Mouse (Mus musculus) layer of hippocampus, postnatal 14 days (tissue): ENCODE results near the gene Banp. TPM values are rescaled to one million over a fixed set of nuclear protein-coding genes. Genes with fewer than 3 reads are reported as not detected.

Experiments
- DNase-seq, 2 experiments: peaks; one replicate each; pipeline ENCODE4 v3.0.0; 2021 to 2022; ENCODE audit warnings: low spot score in 2 of 2, mixed read lengths in 1 of 2
- long read RNA-seq, 2 experiments: library from polyadenylated mRNA; stranded (forward); transcript quantifications; one replicate each; pipeline ENCODE4 v2.0.0; 2021
- total RNA-seq, 2 experiments: library from RNA; stranded (reverse); gene quantifications; 2 replicates each; pipeline ENCODE4 v1.2.3; 2021

The Banp gene
- 10 to 100 TPM; 27.1 to 43.0 TPM for total RNA-seq
- long read RNA-seq, experiment 1, partial matches to known transcripts = 7 of 19 reads
- long read RNA-seq, experiment 1, other reads (novel, unspliced or antisense) = 11 of 19 reads
- long read RNA-seq, experiment 2, full-length matches to known transcripts = 8 of 63 reads
- long read RNA-seq, experiment 2, partial matches to known transcripts = 28 of 63 reads
- long read RNA-seq, experiment 2, other reads (novel, unspliced or antisense) = 27 of 63 reads

DNA sequence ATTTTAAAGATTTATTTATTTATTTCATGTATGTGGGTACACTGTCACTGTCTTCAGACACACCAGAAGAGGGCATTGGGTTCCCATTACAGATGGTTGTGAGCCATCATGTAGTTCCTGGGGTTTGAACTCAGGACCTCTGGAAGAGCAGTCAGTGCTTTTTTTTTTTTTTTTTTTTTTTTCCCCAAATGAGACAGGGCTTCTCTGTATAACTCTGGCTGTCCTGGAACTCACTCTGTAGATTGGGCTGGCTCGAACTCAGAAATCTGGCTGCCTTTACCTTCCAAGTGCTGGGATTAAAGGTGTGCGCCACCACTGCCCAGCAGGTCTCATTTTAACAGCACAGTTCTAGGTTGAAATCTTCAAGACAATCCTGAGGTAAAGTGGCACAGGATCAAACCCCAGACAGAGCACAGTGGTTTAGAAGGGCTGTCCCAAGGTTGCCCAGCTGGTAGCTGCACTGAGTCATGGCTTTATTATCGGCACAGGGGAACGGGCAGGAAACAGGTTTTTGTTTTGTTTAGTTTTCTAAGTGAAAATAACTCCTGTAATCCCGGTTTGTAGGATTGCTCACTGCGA, at the start of gene Banp:
Gene Banp, plus strand, starts transcription at position 529 of the 579 bp plus-strand sequence.
- no peak for DNase-seq

DNA sequence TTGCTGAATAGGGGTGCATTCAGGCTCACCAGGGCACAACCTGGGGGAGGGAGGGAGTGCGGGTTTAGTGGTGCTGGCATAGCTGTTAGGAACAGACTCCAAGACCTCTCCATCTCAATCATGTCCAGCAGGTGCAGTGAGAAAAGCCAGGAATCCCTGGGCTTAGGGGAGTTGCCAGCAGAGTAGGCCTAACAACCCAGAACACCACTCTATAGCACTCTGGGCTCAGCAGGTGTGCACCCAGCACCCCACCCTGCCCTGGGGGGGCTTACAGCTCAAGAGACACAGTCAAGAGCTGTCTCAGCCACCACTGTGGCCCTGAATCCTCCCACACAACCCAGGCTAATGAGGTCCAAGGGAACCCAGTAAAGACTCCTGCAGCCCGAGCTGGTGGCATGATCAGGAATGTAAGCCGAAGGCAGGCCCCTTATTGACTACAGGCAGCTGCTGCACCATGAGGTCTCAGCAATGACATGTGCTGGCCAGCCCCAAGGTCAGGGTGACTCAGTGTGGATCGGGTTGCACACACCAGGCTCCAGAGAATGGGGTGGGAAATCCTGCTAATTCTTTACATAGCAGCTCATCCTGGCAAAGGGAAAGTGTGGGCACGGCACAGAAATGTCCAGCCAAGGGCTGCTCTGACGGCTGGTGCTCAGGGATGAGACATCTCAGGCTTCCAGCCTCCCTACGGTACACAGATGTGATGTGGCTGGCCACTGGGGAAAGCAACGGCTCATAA, 47.9 kb upstream of the Banp start:
- DNase-seq = no peak

DNA sequence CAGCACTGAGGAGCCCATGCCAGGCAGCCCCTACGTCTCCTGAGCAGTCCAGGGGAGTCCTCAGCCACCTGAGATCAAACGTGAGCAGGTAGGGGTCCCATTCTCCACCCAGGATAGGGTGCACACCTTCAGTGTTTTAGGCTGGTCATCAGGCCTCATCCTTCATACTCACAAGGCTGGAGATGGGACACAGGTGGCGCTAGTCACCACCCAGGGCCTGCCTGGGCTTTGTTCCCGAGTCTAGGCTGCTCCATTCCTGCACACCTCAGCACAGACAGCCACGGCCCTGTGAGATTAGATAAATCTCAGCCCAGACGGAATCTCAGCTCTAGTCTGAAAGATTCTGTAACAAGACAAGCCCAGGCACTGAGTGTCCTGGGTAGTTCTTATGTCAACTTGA, 45.6 kb upstream of the Banp start:
- no peak for DNase-seq

GRCm38 (mm10) chr8:121904999-121905398, 44.6 kb upstream of the Banp start:
- no peak for DNase-seq

DNA sequence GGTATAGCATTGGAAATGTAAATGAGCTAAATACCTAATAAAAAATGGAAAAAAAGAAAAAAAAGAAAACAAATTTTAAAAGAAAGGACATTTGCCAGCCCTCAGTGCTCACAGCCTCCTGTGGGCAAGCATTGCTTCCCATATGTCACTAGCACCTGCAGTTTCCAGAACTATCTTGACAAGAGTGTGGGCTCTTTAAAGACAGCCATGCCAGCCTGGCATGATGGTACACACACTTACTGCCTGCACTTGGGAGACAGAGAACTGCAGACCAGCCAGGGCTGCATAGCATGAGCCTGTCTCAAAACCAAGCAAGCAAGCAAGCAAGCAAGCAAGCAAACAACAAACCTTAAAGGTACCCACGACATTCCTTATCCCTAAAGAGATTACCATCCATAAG, 44.1 kb upstream of the Banp start:
- DNase-seq = no peak

DNA sequence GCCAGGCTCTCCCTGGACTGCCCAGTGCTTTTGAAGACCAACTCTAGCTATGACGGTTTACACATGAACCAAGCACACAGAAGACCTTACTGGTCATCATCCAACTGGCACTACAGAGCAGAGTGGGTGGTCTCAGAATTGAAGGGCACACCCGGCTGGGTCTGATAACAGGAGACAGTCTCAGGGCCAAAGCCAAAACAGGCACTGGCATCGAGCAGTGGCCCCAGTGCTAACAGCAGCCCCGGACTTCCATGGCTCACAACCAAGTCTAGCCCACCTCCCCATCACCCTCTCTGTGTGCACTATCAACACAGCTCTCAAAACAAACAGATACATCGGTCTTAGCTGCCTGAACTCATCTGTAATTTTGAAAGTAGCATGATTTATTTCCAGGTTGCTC, 43.7 kb upstream of the Banp start:
- no peak for DNase-seq

- peak; percentile 47 to 52 for DNase-seq
Measured at GRCm38 (mm10) chr8:121906542-121907512, 42.7 kb upstream of the Banp start.

- DNase-seq = peak; percentile 96 to 97
Measured at GRCm38 (mm10) chr8:121907587-121908248, 41.8 kb upstream of the Banp start, which contains the start of gene Slc7a5. TSS of gene Slc7a5 (minus strand) at chr8:121907694.

- DNase-seq = no peak
Measured at GRCm38 (mm10) chr8:121908378-121909147, 41.0 kb upstream of the Banp start.

GRCm38 (mm10) chr8:121909148-121909541, 40.4 kb upstream of the Banp start:
- DNase-seq = no peak

DNA sequence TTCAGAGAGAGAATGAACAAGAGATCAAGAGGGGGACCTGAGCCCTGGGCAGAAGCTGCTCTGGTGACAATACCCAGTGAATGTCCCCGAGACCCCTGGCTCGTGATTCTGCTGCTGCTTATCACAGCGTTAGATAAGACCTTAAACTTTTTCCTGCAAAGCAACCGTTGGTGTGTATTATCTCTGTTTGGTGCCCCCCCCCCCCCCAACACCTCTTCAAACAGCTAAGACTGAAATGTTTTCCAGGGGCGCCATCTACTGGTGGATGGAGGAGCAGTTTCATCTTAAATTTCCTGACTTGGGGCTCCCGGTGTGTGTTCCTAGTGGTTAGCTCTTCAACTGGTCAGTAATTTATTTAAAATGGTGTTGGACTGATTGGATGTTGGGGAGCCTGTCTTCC, 39.9 kb upstream of the Banp start:
- DNase-seq = peak; percentile 76 to 88

DNA sequence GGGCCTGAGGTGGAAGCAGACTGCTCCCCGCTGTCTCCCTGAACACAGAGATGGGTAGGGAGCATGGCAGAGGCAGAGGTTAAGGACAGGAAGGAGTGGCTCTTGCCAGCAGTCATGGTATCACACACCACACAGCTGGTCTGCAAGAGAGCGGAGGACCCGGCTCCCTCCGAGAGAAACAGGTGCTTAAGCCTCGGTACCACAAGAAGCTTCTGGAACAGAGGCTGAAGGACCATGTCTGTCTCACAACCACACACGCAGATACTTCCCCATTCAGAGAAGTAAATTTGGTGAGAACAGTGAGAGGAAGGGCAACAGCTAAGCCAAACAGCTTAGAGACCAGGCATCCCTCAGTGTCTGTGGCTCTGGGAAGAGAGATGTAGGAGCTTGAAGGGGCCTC, 38.1 kb upstream of the Banp start:
- DNase-seq = no peak

GRCm38 (mm10) chr8:121911987-121912386, 37.6 kb upstream of the Banp start:
- no peak for DNase-seq

DNA sequence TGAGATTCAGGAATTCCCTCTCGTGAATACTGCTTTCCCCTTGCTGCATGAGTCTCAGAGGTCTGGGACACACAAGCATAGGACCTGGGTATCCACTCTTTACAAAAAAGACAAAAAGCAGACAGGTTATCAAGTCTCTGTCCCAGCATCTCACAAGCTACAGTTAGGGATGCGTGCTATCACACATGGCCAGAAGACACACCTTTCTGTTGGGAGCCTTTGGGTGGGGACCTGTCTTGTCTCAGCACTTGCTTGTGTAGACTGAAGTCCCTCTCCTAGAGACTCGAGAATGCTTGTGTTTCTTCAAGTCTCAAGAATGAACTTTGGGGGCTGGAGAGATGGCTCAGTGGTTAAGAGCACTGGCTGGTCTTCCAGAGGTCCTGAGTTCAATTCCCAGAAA, 36.7 kb upstream of the Banp start:
- no peak for DNase-seq

GRCm38 (mm10) chr8:121913378-121913777, 36.2 kb upstream of the Banp start:
- no peak for DNase-seq

GRCm38 (mm10) chr8:121919158-121919557, 30.4 kb upstream of the Banp start:
- DNase-seq = no peak

GRCm38 (mm10) chr8:121919731-121920130, 29.8 kb upstream of the Banp start:
- no peak for DNase-seq

- DNase-seq = no peak
Measured at GRCm38 (mm10) chr8:121921582-121921981, 28.0 kb upstream of the Banp start.

- no peak for DNase-seq
Measured at GRCm38 (mm10) chr8:121922101-121922500, 27.4 kb upstream of the Banp start.

DNA sequence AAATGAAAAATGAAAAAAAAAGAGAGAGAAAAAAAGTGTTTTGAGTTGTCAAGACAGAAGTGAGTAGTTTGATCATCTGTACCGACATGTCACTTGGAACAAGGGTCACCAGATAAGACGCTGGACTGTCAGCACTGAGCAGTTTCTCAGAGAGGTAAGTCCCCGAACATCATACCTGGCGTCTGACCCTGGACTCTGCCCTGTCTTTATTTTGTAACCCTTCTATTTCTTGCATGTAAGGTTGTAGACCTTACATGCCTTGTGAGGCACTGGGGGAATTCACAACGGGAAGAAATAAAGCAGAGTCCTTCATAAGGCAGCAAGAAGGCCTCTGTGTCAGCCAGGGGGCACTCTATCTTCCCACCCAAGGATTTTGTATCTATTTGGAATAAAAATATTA, 24.9 kb upstream of the Banp start:
- DNase-seq = no peak
